Mouse (Mus musculus): Measurements from ENCODE around the gene Add3. TPM values are rescaled to one million over a fixed set of nuclear protein-coding genes. Genes with fewer than 3 reads are reported as not detected.
A peak's percentile ranks its signal among the peaks of the same experiment; 100 is the strongest.

Gene Add3
- total RNA-seq, 2 experiments from 2014 or later = 10.1 to 26.4 TPM

DNA sequence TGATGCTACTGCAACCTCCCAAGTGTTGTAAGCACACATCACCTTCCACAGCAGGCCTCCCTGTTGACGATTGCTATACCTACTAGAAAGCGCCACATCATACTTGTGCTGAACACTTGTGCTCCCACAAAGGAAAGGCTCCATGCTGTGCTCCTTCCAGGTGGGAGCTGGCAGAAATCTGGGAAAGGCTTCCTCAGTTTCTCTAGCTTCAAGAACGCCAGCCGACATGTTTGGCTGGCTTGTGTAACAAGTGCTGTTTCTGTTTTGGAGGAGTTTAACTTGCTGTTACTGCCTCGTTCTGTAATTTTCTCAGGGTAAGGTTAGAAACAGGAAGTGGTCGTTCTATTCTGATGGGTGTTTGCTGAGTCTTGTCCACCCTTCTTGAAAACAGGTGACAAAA lies 22.7 kb downstream of the Add3 start:
- no peak for ATAC-seq (replicated peaks; ENCODE audit: low FRiP score, poor library complexity, severe bottlenecking)

DNA sequence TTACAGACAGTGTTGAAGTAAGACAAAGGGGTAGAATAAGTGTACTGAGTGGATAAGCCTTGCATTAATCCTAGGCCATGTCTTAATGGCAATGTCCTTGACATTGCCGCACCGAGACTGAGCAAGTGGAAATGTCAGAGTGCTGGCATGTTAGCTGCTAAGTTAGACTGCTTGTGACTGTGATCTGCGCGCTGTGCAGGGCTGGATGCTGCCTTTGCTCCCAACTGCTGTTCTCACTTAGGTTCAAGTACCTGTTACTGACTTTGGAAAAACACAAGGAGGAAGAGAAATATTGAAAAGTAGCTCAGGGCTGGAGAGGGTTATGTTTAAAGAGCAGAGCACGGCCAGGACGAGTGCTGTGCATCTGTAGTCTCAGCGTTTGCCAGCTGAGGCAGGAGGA lies 24.4 kb downstream of the Add3 start:
- no peak for ATAC-seq (replicated peaks; ENCODE audit: low FRiP score, poor library complexity, severe bottlenecking)

DNA sequence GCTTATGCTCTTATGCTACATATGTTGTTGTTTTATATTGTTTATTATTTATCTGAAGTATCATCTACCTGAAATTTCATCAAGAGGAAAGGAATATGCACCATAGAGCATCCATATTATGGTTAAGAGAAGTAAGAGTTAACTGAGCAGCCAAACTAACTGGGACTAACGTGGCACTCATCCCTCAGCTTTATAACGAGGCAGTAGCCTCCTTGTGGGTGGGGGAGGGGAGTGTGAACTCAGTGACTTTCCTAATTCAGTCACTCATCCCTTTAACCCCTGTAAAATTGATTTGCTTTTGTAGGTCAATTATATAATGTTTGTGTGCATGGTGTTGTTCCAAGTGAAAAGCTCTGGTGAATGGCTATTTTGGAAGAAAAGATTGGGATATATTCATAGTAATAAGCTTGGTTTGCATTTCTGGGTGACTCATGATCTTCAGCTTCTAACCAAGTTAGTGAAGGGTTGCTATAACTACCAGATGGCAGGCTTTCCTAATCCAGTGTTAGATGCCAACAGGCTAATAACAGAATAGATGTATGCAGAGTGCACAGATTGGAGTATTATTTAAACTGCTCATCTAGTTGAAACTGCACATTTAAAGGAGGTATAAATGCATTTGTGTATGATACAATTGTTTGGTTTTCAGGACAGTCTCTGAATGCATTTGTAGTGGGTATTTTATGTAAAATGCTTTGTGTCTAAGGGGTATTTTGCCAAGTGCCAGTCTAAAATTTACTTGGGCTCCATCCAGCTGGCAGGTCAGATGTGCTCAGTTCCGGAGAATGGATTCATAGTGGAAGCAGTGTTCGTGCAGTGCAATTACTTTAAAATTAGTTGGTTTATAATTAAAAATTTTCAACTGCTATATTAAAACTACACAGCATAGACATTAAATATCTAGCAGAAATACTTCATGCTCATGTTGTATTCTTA lies 25.3 kb downstream of the Add3 start:
- no peak for ATAC-seq (replicated peaks; ENCODE audit: low FRiP score, poor library complexity, severe bottlenecking)

DNA sequence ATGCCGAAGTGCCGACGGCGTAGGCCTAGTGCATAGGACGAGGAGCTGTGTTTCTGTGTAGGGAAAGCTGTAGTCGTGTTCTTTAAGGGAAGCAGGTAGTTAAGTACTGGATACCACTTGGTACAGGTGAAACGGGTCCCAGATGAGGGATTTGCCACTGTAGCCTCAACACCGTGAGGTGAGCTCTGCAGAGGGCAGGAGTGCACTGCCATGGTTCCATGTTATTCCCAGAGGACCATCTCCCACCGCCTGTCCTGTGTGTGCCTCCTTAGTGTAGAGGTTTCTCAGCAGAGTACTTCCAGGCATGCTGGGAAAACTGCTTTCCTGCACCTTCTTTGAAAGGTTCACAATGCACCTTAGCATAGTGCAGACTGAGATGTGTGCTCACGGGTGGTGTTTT lies 26.1 kb downstream of the Add3 start:
- ATAC-seq (replicated peaks; ENCODE audit: low FRiP score, poor library complexity, severe bottlenecking) = no peak

DNA sequence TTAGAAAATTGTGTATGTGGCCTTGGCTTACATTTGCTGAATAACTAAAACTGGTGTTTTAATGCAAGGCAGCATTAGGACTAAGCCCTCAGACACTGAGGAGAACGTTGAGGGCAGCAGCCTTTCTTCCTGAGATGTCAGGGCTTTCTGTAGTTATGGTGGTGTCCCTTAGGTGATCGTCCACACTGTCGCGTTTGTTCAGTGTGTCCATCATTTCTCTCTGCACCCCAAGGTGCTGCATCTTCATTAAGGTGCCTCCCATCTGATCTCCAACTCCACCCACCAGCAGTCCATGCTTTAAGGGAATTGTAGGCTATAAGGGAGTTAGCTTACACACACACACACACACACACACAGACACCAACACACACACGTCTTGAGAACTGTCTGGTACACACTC lies 28.3 kb downstream of the Add3 start:
- no peak for ATAC-seq (replicated peaks; ENCODE audit: low FRiP score, poor library complexity, severe bottlenecking)

DNA sequence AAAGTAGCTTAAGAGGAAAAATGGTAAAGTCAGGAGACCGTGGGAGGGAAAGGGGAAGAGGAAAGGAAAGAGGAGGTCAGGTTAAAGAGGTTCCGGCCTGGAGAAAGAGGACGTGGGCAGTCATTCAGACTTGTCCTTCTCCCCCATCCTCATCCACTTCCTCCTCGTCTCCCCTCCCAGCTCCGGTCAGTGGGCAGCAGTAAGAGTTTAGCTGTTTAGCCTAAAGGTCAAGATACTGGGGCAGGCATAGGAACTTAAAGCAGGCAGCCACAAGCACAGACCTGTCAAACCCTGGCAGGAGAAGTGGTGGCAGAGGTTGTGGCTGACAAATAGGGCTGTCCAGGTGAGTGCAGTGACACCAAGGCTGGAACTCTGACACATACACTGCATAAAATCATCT lies 30.4 kb downstream of the Add3 start:
- no peak for ATAC-seq (replicated peaks; ENCODE audit: low FRiP score, poor library complexity, severe bottlenecking)

DNA sequence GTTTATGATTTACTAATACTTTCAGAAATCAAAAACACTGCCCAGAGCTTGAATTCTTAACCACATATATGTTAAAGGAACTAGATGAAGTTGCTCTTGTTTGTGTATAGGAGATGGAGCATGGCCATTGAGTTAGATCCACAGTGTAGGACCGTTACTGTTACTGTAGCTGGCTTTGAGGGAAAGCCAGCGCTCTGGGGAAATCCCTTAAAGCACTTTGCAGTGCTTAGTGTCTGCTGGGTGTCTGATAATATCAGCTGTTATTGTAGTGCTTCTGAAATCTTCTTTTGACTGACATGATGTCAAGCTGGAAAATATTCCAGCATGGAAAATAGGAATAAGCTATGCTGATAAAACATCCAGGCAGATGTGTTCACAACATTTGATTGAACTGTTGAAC lies 33.8 kb downstream of the Add3 start:
- no peak for ATAC-seq (replicated peaks; ENCODE audit: low FRiP score, poor library complexity, severe bottlenecking)

DNA sequence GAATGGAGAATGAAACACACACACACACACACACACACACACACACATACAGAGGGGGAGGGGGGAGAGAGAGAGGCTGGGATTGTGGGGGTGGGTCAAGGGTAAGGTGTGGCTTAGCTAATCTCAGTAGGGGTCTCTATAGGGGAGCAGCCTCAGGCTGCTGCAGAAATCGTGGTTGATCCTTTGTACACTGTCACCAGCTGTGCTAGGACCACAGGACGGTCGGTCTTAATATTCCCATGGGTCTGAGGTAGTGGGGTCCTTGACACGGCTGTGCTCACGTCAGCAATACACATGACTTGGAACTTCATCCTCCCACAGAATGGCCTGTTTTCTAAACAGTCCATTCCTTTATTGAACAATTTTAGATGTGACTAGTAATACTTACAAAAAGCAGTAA lies 35.3 kb downstream of the Add3 start:
- ATAC-seq (replicated peaks; ENCODE audit: low FRiP score, poor library complexity, severe bottlenecking) = no peak

DNA sequence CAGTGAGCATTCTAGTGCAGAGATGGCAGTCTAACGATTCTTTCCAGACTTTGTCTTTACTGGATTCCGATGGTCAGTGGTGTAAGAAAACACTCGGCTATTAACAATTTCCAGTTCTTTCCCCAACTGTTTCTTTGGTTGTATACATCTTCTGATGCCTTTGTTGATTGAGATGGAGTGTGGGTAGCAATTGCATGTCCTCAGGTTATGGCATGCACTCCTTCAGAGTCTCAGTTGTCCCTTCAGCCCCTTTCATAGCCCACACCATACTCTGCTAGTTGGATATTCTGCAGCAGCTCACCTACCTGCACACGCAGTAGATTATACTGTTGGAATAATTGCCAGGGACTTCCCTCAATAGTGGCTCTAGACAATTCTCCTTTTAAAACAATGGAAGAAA lies 36.3 kb downstream of the Add3 start:
- ATAC-seq (replicated peaks; ENCODE audit: low FRiP score, poor library complexity, severe bottlenecking) = no peak

DNA sequence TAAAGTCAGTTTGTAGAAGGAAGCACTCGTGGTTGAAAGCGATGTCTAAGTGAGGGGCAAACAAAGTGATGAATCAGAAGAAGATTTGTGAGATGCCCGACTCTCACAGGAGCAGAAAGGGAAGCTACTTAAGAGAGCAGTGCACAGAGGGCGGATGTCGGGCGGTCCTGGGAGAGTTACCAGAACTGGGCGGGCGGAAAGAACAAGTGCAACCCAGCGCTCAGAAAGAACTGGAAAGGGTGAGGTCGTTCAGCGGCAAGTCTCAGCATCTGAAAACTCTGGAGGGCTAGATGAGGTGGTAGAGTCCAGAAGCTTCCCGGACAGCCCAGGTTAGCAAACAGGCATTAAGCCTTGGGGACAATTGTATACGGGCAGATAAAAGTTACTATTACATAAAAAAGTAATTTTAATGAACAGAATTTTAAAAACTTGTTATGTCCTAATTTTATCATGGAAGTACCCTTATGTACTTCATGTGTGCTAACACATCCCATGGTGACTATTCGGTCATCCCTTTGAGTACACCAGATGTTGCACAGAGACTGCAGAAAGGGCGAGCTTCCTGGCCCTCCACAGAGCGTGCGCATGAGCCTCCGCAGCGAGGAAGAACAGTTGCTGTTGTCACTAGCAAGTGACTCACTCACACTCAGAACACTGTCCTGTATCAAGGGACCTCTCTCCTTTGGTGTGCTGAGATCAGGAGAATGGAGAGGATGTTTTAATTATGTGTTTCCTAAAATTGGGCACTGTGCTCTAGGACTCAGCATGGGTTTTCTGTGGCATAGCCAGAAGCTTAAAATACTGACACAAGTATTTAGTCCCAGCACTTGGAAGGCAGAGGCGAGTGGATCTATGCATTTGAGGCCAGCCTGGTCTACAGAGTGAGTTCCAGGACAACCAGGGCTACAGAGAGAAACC lies 38.6 kb downstream of the Add3 start:
- no peak for ATAC-seq (replicated peaks; ENCODE audit: low FRiP score, poor library complexity, severe bottlenecking)

DNA sequence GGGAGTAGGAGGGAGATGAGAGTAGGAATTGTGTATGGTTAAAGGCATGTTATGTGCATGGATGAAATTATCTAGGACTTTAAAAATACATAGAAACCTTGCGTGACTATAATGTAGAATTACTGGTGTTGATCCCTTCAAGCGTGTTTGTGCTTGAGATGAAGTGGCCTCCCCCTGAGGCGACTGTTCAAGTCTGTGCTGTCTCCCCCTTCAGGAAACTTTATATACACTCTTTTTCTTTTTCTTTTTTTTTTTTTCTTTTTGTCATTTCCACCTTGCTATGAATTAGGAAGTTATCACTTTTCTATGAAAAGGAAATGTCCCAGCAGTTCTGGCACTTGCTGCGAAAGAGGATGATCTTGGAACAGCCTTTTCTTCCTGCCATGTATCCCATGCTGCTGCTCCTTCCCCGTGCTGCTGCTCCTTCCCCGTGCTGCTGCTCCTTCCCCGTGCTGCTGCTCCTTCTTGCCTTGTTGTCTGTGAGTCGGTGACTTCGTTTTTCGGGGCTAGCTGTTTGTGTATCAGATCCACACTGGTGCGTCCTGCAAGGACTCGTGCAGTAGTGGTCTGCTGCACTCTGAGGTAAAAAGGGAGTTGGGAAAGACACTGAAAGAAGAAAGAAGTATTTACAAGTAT lies 40.0 kb downstream of the Add3 start:
- ATAC-seq (replicated peaks; ENCODE audit: low FRiP score, poor library complexity, severe bottlenecking) = no peak

DNA sequence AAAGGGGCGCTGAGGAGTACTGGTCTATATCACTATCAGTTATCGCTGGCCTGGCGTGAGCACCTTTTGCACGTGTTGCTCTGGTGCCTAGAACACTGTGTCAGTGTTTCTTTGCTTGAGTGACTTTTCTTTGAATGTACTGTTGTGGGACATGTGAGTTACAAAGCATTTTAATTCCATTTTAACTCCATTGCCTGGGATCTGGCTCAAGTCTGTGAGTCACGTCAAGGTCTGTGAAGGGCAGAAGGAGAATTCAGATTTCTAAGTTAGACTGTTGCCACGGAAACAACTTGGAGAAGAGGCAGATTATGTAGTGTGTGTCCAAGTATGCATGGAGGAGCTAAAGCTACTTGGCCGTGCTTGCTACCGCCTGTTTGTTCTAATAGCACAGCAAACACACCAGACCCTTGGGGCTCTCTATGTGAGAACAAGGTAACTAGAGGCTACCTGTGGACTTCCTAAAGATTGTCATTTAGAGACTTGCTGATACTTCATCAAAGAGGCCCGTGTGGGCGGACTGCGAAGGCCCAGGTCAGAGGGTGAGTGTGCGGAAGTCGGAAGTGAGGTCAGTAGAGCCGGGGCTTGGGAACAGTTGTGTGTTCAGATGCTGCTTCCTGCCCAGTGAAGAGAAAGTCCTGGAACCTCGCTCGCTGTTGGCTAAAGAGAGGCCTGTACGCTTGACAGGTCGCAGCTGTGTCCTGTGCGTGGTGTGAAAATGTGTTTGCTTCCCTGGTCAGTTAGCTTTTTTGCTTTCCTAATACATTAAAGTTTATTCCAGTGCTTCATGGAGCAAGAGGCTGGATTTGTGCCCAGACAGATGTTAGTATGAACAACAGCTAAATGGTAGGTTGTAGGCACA lies 41.0 kb downstream of the Add3 start:
- ATAC-seq (replicated peaks; ENCODE audit: low FRiP score, poor library complexity, severe bottlenecking) = no peak

DNA sequence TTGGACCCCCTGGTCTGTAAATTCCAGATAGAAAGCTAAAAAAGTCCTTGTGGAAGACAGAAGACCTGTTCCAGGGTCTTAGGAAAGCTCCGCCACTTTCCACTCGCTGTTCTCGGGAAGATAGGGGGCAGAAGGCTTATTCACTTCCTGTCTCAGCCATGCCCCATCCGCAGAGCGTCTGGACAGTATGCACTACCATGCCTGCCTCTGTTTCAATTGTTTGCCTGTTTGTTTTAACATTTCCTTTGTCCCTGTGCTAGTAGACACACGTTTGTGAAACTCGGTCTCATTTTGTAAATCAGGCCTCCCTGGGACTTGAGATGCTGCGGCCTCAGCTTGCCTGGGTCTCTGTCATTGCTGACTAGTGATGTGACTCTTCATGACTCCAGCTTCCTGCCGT lies 43.4 kb downstream of the Add3 start:
- ATAC-seq (replicated peaks; ENCODE audit: low FRiP score, poor library complexity, severe bottlenecking) = no peak

DNA sequence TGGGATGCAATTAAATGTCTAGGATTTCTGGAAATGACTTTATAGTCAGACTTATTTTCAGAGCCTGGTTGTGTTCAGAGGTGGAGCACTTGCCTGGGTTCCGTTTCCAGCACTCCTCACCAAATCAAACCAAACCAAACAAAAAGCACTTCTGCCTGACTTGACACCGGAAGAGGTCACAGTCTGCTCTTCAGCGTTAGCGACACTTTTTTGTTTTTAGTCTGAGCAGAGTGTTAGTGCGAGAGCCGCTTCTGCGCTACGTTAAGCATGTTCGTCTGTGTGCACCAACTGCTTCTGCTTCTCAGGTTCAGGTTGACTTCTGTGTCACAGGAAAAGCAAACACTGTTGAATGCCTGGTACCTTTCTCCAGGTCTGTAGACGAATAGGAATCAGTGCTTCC lies 44.0 kb downstream of the Add3 start:
- ATAC-seq (replicated peaks; ENCODE audit: low FRiP score, poor library complexity, severe bottlenecking) = no peak

DNA sequence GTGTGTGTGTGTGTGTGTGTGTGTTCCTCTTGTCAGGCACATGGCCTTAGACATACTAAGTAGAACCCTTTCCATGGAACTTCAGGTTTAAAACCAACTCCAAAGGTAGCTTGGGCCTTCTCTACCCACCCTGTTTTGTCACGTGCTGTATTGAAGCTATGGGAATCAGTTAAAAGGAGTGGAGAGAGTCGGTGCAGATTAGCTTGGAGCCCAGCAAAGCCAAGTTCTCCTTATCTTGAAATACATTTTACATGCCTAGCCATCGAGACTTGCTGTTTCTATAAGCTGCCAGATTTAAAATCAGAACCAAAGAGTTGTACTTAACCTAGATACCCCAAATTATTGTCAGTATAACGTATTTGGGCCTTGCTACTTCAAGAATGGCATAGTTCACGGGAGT lies 44.7 kb downstream of the Add3 start:
- peak; percentile 73 for ATAC-seq (replicated peaks; ENCODE audit: low FRiP score, poor library complexity, severe bottlenecking)

DNA sequence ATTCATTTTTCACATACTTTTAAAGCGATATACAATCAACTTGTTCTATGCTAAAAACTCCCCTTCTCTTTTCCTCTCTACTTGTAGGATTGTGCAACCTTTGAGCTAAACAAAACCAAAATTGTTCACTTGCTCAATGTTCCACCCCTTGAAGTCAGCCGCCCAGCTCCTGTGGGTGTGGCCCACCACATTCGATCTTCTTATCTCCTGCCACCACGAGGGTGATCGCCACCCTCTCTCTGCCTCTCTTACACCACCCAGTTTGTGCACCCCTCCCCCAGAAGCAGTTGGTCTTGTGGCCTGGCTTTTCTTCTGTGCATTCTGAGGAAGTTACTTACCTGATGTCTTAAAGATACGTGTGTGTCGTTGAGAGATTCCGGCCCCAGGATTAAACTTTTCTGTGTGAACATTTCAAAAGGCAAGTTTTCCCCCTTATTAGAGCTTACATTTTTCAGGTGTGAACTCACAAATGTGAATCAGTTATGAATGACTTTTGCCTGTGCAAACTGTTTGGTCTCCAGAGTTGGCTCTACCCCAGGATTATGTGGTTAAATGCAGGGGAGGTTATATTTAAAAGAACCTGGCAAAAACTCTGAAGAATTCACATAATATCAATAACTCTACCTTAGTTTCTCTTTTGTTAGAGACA lies 45.4 kb downstream of the Add3 start:
- peak; percentile 96 for ATAC-seq (replicated peaks; ENCODE audit: low FRiP score, poor library complexity, severe bottlenecking)

DNA sequence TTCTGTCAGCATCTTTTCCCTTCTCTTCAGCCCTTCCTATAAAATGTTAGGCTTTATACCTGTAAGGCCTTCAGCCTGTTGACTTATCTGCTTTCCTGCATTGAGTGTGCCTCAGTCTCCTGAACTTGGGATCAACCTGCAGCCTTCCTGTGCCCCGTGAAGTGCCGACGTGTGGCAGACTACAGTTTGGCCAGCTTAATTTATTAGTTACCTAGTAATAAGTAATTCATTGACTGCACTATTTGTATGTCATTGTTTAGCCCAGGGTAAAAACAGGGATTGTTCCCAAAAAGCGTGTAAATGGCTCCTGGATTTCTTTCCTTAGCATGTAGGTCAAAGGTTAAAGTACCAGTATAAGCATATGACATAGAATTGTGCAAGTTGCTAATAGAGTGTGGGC lies 46.2 kb downstream of the Add3 start:
- no peak for ATAC-seq (replicated peaks; ENCODE audit: low FRiP score, poor library complexity, severe bottlenecking)

DNA sequence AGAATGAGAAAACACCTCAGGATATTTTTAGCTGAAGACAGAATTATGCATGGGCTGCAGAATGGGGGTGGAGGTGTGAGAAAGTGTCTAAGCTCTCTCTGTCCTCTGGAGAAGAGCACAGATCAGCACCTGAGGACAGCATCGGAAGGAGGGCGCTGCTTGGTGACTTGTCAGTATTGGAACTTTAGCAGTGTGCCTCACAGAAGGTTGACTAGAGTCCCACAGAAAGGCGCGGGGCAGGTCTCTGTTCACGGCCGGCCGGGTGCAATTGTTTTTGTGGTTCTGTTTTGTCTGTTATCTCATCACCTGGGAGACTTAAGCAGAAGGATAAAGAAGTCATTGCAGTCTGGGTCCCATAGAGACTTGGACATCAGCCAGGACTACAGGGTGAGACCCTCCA lies 47.3 kb downstream of the Add3 start:
- ATAC-seq (replicated peaks; ENCODE audit: low FRiP score, poor library complexity, severe bottlenecking) = no peak

DNA sequence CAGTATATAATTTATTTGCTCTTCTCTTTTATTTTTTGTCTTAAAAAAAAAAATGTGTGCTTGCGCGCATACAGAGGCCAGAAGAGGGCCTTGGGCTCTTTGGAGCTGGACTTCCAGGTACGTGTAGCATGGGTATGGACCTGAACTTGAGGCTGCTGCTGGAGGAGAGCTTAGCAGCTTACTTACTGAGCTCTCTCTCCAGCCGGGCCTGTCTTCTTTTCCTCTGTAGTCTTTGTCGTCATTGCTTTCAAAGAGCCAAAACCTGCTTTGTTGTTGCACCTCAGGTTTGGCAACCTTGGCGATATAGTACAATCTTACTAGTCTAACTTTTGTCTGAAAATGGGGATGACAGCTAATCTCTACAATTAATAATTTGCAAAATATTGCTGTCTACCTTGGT lies 47.9 kb downstream of the Add3 start:
- ATAC-seq (replicated peaks; ENCODE audit: low FRiP score, poor library complexity, severe bottlenecking) = no peak
